9 mouse cellular contexts compared by ENCODE assay signal in the genomic region with DNA sequence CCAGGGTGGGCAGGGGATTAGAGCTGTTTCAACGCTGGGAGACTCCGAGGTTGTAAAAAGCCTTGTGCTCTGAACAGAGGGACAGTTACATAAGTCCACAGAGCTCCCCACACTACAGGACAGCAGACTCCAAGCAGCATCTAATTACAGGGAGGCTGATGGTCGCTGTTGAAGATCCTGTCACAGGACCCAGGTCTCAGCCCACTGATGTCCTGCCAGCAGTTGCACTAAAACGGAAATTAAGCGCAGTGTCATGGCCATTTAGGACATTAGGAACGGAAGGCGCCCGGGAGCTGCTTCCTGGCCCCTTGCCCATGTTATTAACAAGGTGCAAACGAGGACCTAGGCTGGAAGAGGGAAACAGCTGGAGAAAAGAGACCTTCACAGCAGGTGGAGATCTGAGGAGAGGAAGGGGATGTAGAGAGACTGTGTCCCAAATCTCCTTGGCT.
DNase-seq lines count a peak whose midpoint lies in the region; ATAC-seq and TF ChIP-seq lines count a peak whose summit lies in the region.
"Had no signal": no experiment of that assay in that cellular context is flagged by ENCODE, and none has a peak within 500 bp of the region (broad histone marks: within the 10 kb centered on the region; RNA-seq: fewer than 3 reads in every experiment).

No protein-coding gene starts in this region.

- no peak overlapping the region for H3K4me3 ChIP-seq in intestine, embryonic 15.5 days (replicated peaks)
- H3K4me3 ChIP-seq in intestine, embryonic 16.5 days (ENCODE audit: low read length) = no peak overlapping the region
- no peak overlapping the region for H3K4me3 ChIP-seq in heart, embryonic 12.5 days
- no peak overlapping the region for H3K4me3 ChIP-seq in lung, postnatal 0 days (ENCODE audit: low read depth, low read length)
- H3K4me3 ChIP-seq: neural tube, embryonic 12.5 days had no signal

- H3K36me3 ChIP-seq in intestine, embryonic 15.5 days = no peaks in the 10 kb centered on the region
- H3K36me3 ChIP-seq in intestine, embryonic 16.5 days (ENCODE audit: control insufficient read depth, insufficient read depth, low read length) = no peaks in the 10 kb centered on the region
- H3K36me3 ChIP-seq in heart, embryonic 12.5 days = no peaks in the 10 kb centered on the region
- no peaks in the 10 kb centered on the region for H3K36me3 ChIP-seq in lung, postnatal 0 days (ENCODE audit: insufficient read depth, low read length)
- H3K36me3 ChIP-seq: neural tube, embryonic 12.5 days had no signal

- no peak overlapping the region for H3K9ac ChIP-seq in intestine, embryonic 15.5 days
- no peak overlapping the region for H3K9ac ChIP-seq in intestine, embryonic 16.5 days (ENCODE audit: low read depth, low read length)
- no peak overlapping the region for H3K9ac ChIP-seq in heart, embryonic 12.5 days
- H3K9ac ChIP-seq in lung, postnatal 0 days (replicated peaks; ENCODE audit: low read depth) = no peak overlapping the region
- H3K9ac ChIP-seq: neural tube, embryonic 12.5 days had no signal

- H3K4me1 ChIP-seq in intestine, embryonic 15.5 days (replicated peaks) = 0 out of 2 replicates have a peak, but pooled peaks cover 3% of the 10 kb centered on the region
- H3K4me1 ChIP-seq in intestine, embryonic 16.5 days (ENCODE audit: control insufficient read depth, insufficient read depth, low read length) = no peaks in the 10 kb centered on the region
- H3K4me1 ChIP-seq in heart, embryonic 12.5 days (replicated peaks) = peaks cover 20% of the 10 kb centered on the region
- peaks cover 5% of the 10 kb centered on the region; the same call in 1 of the 2 replicates for H3K4me1 ChIP-seq in lung, postnatal 0 days (ENCODE audit: insufficient read depth, low read depth, low read length)

- no peaks in the 10 kb centered on the region; the same call in 1 of the 2 replicates for H3K27me3 ChIP-seq in intestine, embryonic 15.5 days (replicated peaks)
- H3K27me3 ChIP-seq in intestine, embryonic 16.5 days (replicated peaks; ENCODE audit: control insufficient read depth, insufficient read depth, low read length) = no peaks in the 10 kb centered on the region
- H3K27me3 ChIP-seq in heart, embryonic 12.5 days (replicated peaks) = peaks cover 76% of the 10 kb centered on the region
- H3K27me3 ChIP-seq in lung, postnatal 0 days (replicated peaks; ENCODE audit: insufficient read depth, low read length) = no peaks in the 10 kb centered on the region
- H3K27me3 ChIP-seq: neural tube, embryonic 12.5 days had no signal

- peak; percentile 62 to 71 for DNase-seq in cerebellum, adult 18-20 months
- DNase-seq in kidney, postnatal 10 days = peak; percentile 80
- peak; percentile 67 for DNase-seq in lung, postnatal 0 days (ENCODE audit: low spot score)
- no peak for DNase-seq in spleen, adult 12 weeks (ENCODE audit: low spot score)
- DNase-seq in natural killer cell, adult 2 months (ENCODE audit: low spot score in 2 of 2) = no peak

- no peak overlapping the region for H3K4me2 ChIP-seq in intestine, embryonic 15.5 days (replicated peaks)
- H3K4me2 ChIP-seq in intestine, embryonic 16.5 days (ENCODE audit: low read depth, low read length) = no peak overlapping the region
- peak overlapping the region; percentile 38 for H3K4me2 ChIP-seq in heart, embryonic 12.5 days
- no peak overlapping the region for H3K4me2 ChIP-seq in lung, postnatal 0 days (replicated peaks; ENCODE audit: low read depth, low read length)
- H3K4me2 ChIP-seq: neural tube, embryonic 12.5 days had no signal

- peak; percentile 43; the same call in 1 of the 2 replicates for ATAC-seq in intestine, embryonic 15.5 days
- no peak for ATAC-seq in intestine, embryonic 16.5 days
- no peak for ATAC-seq in heart, embryonic 12.5 days (ENCODE audit: insufficient number of reproducible peaks, low FRiP score)
- ATAC-seq in lung, postnatal 0 days = peak; percentile 79

- no peak for TF ChIP-seq CTCF in lung, postnatal 0 days (IDR thresholded peaks at IDR 0.05)

- 21% methylated on average over 9 of the region's 9 CpGs for WGBS in intestine, embryonic 15.5 days
- WGBS in intestine, embryonic 16.5 days = 26% methylated on average over 9 of the region's 9 CpGs
- WGBS in heart, embryonic 12.5 days = 11% methylated on average over 9 of the region's 9 CpGs
- 13% methylated on average over 9 of the region's 9 CpGs for WGBS in lung, postnatal 0 days

- peak; percentile 78 for TF ChIP-seq EP300 in lung, postnatal 0 days (IDR thresholded peaks at IDR 0.05)

- H3K27ac ChIP-seq in intestine, embryonic 15.5 days = no peak overlapping the region
- no peak overlapping the region for H3K27ac ChIP-seq in intestine, embryonic 16.5 days (ENCODE audit: low read length)
- no peak overlapping the region for H3K27ac ChIP-seq in heart, embryonic 12.5 days (ENCODE audit: poor library complexity, severe bottlenecking)
- no peak overlapping the region for H3K27ac ChIP-seq in lung, postnatal 0 days (ENCODE audit: low read length)
- H3K27ac ChIP-seq: neural tube, embryonic 12.5 days had no signal

- no peaks in the 10 kb centered on the region for H3K9me3 ChIP-seq in intestine, embryonic 15.5 days
- no peaks in the 10 kb centered on the region for H3K9me3 ChIP-seq in intestine, embryonic 16.5 days (ENCODE audit: control insufficient read depth, low read length)
- no peaks in the 10 kb centered on the region for H3K9me3 ChIP-seq in heart, embryonic 12.5 days (replicated peaks)
- H3K9me3 ChIP-seq in lung, postnatal 0 days (ENCODE audit: low read length) = no peaks in the 10 kb centered on the region
- H3K9me3 ChIP-seq: neural tube, embryonic 12.5 days had no signal

Comparison
In these comparisons a context has a peak if more than half of its experiments do, and no peak if none do; other contexts are left out.
1. ATAC-seq: peak in intestine, embryonic 15.5 days (single experiment) and lung, postnatal 0 days (single experiment); none in intestine, embryonic 16.5 days (single experiment) and heart, embryonic 12.5 days (single experiment).
2. DNase-seq: peak in cerebellum, adult 18-20 months (2 of 2), kidney, postnatal 10 days (single experiment) and lung, postnatal 0 days (single experiment); none in spleen, adult 12 weeks (single experiment) and natural killer cell, adult 2 months (0 of 2).